Mouse (Mus musculus) MEL (cell line): ENCODE results near the gene Zfp648.

Experiments
- CTCF ChIP-seq, 3 experiments: IDR thresholded peaks in 2 of 3; conservative IDR thresholded peaks in 1 of 3; 2 replicates each; pipeline ENCODE4 v1.5.1; 2011 to 2012; ENCODE audit warnings: low read length in 3 of 3, low read depth in 2 of 3, mild to moderate bottlenecking in 2 of 3, improper control_type of control experiment in 1 of 3, inconsistent platforms in 1 of 3, mixed read lengths in 1 of 3, moderate library complexity in 1 of 3; ENCODE audit not compliant: control insufficient read depth in 1 of 3, insufficient read depth in 1 of 3, poor library complexity in 1 of 3, severe bottlenecking in 1 of 3
- ELF1 ChIP-seq: IDR thresholded peaks from 2 replicates; pipeline ENCODE4 v1.6.1; 2014; ENCODE audit warnings: low read depth, mild to moderate bottlenecking, inconsistent platforms, low read length, improper control_type of control experiment, moderate library complexity
- EP300 ChIP-seq, 2 experiments: IDR thresholded peaks; 2 replicates each; pipeline ENCODE4 v1.6.1; 2011; ENCODE audit warnings: improper control_type of control experiment in 2 of 2, low read length in 2 of 2, low read depth in 1 of 2, mild to moderate bottlenecking in 1 of 2
- GABPA ChIP-seq: IDR thresholded peaks from 2 replicates; pipeline ENCODE4 v1.6.1; 2012; ENCODE audit warnings: low read depth, mild to moderate bottlenecking, inconsistent platforms, low read length, improper control_type of control experiment, moderate library complexity
- JUND ChIP-seq: IDR thresholded peaks from 2 replicates; pipeline ENCODE4 v1.6.1; 2011; ENCODE audit warnings: low read depth, mild to moderate bottlenecking, improper control_type of control experiment, low read length
- RCOR1 ChIP-seq: IDR thresholded peaks from 2 replicates; pipeline ENCODE4 v1.6.1; 2012; ENCODE audit warnings: low read depth, mild to moderate bottlenecking, inconsistent platforms, low read length, improper control_type of control experiment
- TCF12 ChIP-seq: IDR thresholded peaks from 2 replicates; pipeline ENCODE4 v1.6.1; 2014; ENCODE audit warnings: low read depth, mild to moderate bottlenecking, inconsistent platforms, low read length, improper control_type of control experiment, moderate library complexity
- ZC3H11A ChIP-seq: IDR thresholded peaks from 2 replicates; pipeline ENCODE4 v1.6.1; 2012; ENCODE audit warnings: low read depth, mild to moderate bottlenecking, inconsistent platforms, low read length, improper control_type of control experiment

DNA sequence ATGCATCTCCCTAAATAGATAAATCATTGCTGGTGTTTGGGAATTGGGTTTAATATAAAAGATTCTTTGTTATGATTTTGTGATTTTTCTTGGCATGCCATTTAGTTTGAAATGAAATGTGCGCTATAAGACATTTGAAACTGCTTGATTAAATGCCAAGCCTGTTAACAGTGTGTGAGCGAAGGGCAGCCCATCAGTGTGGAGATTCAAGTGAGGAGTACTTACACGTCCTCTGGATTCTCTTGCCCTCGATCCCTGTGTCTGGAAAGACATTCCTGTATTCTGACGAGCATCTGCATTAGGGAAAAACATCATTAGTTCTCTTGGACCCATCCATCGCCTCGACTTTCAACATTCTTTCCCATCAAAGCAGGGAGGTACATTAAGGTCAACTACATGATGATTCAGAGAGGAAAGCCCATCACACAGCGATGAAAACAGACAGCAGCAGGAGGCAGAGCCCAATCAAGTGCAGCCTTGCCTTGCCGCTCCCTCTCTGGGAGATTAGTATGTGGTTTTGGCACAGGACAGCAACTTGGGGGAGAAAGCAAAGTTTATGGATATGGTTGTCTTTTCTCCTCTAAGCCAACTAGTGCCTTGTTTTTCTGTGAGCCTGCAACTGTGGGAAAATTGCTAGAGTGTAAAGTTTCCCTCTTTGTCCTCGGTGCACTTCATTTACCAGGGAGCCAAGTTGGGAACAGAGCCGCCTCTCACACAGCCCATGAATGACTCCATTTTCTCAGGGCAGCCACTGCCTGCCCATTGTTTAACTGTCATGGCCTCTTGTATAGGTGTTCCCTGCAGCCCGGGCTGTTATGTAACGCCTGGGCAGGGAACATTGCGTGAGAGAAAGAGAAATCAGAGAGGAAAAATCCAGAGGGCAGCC lies 44.6 kb upstream of the Zfp648 start:
- TF ChIP-seq ZC3H11A (no peak), CTCF (IDR thresholded peaks at IDR 0.05 in 2 of 3, conservative IDR thresholded peaks at IDR 0.05 in 1 of 3; ENCODE audit: control insufficient read depth in 1 of 3, insufficient read depth in 1 of 3, low read depth in 2 of 3, low read length in 3 of 3, poor library complexity in 1 of 3, severe bottlenecking in 1 of 3) (no peak), RCOR1 (no peak), GABPA (no peak), EP300 (IDR thresholded peaks at IDR 0.05; ENCODE audit: low read depth in 1 of 2, low read length in 2 of 2) (no peak), TCF12 (no peak), ELF1 (no peak), JUND (no peak)
